Mouse (Mus musculus) gastrocnemius, postnatal 25 days (tissue): ENCODE measurements at regions not wholly inside any gene's neighbourhood (a gene's known extent, or its start where the extent isn't known, plus 50 kb on each side); places are given as distances from the start of the nearest gene placed in this dataset.

Experiments used
- DNase-seq: peaks from one replicate; pipeline ENCODE4 v3.0.0; 2022

DNA sequence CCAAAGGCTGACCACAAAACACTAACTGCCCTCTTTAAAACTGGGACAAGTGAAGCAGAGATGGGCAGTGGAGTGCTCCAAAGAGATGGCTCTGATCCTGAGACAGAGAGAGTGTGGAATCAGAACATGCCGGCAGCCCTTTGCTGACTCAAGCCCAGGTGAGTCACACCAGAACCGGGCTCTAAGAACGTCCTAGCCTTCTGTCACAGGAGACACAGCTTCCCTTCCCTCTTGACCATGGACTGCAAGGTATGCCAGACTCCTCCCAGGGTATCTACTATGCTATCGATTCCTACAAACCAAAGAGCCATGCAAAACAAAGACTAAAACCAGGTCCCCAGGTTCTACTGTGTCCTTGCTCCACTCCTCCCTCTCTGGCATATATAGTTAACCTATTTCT lies 98.0 kb downstream of the Dhx15 start:
- no peak for DNase-seq

DNA sequence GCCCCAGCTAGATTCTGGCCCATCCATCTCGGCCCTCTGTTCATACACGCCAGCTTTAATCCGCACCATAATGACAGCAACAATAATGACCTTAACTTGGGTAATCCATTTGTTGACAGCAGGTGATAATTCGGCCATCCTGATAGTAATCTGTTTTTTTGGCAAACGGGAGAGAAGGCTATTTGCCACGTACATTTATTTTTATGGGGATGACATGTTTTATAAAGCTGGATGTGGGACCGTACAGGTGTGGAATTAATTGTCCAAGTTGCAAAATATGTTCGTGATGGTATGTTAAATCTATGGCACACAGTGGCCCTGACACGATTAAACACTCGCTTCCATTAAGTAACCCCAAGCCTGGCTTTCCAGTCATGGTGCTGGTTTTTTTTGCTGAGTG lies 102.2 kb downstream of the Dhx15 start:
- no peak for DNase-seq

DNA sequence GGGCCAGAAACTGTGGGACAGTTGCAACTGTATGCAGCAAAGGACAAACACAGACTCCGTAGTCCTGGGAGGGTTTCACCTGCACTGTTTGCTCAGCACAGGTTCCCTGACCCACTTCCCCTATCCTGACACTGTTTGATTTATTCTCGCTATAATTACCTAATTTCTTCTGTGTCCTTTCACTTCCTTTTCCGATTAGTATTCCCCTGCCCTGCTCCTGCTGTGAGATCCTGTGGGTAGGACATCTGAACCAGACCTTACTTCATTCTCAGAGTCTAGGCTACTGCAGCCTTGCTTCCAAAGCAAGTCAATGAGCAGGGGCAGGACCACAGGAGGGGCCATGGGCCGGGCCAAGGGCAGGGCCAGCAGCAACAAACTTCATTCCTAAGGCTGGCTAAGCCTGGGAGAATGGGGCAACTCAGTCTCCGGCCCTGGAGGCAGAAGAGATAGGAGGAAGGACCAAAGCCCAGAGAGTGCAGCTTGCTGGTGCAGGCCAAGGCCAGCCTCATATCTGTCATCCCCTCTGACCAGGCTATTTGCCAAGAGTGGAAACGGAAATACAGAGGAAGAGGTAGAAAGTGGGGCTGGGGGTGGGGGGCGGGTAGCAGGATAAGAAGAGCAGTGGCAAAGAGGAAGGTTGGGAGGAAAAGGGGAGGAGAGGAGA lies 103.4 kb downstream of the Dhx15 start:
- DNase-seq = no peak

DNA sequence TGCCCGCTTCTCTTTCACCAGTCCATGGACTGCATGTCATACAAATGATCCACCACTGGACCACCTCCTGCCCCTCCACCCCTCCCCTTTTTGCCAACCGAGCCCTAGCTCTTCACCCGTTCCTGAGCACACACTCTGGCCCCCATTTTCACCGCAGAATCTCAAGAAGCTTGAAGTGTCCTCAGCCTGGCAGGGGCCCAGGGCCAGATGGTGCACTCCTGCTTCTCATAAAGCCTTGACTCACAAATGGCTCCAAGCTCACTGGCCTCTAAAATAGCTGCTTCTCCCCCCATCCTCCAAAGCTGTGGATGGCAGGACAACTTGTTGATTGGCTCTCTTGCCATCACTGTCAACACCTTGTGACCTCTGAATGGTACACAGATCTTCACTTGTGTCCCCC lies 110.0 kb downstream of the Dhx15 start:
- no peak for DNase-seq

DNA sequence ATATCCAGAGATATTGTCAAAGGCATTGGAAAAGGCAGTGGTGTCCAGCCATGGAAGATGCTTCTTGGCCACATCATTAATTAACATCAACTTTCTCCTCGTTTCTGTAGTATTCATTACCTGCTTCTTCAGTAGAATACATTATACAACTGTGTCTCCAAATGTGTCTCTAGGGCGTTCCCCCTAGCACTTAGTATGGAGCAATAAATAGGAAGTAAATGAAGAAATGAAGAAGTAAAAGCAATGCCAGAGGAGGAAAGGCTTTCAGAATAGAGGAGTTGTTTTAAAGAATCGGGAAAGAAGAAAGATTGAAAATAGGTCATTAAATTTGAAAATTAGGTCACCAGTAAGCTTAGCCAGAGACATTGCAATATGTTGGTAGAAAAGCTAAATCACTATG lies 112.6 kb downstream of the Dhx15 start:
- DNase-seq = no peak

DNA sequence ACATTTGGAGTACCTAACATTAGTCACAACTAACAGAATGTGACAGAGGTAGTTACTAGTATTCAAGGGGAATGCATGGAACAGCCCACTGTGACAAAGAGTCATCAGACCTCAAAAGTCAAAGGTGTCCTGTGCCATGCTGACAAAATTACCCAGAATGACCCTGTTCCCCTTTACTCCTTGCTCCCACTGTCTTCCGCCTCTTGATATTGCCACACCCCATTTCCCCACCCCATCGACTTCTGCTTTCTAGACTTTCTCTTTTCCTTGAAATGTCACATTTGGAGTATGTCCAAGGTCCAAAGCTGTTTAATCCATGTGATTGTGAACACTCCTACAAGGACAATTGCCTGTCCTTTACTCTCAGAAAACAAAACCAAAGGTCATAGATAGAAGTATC lies 115.2 kb downstream of the Dhx15 start:
- no peak for DNase-seq

DNA sequence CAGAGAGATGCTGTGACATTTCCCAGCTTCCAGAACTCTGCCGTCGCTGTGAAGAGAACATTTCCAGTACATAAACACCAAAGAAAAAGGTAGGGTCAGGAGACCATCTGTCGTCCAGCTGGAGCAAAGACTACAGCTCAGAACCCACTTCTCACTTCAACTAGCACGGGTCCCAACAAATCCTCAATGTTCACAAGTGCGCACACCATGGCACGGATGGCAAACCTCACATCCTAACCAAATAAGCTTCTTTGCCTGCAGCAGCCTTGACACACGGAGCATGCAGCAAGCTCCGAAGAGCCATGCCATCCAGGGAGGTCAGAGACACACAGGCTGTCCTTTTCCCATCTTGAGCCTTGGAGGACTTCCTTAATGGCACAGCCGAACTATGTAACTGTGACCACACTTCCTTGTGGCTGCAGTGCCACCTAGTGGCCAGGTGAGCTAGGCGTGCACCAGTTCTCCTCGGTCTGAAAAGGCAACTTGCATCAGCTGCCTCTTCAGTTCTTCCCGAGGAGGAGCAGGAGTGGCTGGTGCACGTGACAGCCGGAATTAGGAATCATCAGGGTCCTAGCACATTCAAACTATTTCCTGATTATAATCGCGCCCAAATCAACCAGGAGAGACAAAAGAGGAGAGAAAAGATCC lies 125.4 kb downstream of the Dhx15 start:
- DNase-seq = peak; percentile 57

DNA sequence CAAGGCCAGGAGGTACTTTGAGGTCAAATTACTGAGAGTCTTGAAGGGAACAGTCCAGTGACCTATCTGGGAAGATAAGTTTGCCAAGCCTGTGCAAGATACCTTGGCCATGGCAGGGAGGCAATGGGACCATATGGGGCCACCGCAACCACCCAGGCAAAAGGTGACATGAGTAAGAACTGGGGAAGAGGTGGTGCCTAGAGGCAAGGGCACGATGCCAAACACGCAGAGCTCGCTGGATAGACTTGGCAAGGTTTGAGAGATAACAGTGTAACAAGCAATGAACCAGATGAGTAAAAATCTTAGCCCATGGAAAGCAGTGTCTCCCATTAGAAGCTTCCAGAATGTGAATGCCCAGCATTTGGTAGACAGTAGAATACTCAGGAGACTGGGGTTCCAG lies 128.1 kb downstream of the Dhx15 start:
- DNase-seq = no peak

DNA sequence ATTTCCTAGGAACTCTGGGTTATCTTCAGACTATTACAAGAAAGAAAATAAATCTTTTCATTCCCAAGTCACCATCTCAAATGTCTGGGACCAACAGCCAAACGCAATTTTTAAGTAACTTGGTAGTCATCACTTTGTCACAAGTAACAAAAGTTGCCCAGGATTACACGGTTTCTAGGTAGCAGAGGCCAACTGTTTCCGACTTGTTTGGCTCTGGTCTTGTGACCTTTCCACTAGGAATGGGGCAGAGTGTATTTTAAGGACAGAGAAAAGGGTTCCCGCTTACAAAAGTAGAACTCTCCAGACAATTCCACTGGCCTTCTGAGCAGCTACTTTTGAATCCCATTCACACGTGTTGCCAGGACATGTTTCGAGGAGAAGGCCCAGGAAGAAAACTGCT lies 129.1 kb downstream of the Dhx15 start:
- DNase-seq = no peak

DNA sequence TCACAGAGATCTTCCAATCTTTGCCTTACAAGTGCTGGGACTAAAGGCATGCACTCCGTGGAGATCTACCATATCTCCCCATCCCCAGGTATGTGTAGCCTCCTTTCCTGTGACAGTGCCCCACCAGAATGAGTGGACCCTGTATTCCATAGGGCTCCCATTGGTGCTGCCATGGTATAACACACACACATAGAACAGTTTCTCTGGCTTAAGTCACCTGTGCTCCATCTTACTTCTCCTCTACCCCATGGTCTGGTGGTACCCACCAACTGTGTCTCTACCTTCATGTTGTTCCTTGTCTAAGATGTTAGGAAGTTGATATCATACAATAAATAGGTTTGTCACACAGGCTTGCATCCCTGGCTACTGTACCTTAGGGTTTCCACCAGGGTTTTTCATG lies 133.1 kb downstream of the Dhx15 start:
- DNase-seq = no peak

DNA sequence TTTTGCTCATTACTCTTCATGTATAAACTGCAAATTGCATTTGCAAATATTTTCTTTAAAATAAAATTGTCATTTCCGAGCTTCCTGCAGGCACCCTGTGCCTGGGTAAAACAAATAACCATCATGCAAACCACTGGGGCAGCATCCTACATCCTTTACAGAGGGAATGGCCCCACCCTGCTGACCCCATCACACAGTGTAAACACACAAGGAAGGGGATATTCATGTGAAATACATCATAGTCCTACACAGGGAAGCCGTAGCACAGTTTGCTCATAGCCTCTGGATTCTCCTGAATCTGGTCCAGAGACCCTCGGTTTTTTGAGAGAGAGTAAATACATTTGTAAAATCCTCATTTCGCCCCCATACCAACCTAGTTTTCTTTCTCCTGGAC lies 138.2 kb downstream of the Dhx15 start:
- no peak for DNase-seq

DNA sequence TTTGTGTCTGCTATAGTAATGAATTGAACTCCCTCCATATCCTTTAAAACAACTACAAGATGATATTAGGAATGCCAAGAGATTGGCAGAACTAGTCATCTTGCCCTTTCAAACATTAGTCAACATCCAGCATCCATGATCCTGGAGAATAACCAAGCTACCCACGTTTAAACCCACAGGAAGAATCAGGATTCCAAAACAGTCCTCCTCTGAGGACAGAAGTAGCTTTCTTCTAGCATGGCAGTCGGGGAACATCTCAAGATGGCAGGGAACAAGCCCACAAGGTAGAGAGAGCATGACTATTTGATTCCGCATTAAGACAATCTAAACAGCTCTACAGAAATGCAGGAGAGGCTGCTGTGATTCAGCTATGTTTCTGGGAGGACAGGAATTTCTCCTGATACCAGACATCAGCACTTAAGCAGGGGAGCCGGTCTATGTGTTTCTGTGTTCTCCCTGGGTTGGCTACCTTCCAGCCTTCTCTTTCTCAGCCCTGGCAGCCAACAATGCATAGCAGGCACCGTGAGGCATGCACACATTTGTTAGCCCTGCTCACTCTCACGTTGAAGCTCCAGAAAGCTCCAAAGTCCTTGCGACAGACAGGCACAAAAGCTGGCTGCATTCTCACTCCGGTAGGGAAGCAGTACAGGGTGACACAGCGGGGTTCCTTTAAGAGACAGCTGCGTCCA lies 138.8 kb downstream of the Dhx15 start:
- DNase-seq = no peak

DNA sequence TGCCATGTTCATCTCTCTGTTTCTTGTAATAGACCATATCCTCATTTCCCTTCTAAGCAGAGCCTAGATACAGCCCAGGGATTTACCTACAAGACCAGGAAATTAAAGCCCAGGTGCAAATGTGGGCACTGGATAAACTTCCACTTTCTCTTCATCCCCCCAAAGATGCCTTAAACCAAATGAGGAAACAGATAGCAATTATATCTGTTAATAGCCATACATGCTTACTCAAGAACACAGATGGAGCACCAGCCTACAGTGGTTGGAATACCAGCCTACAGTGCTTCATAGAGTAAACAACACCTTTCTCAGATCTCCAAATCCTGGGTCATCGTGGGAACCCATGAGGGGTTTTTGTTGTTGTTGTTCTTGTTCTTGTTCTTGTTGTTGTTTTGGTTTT lies 141.5 kb downstream of the Dhx15 start:
- no peak for DNase-seq

DNA sequence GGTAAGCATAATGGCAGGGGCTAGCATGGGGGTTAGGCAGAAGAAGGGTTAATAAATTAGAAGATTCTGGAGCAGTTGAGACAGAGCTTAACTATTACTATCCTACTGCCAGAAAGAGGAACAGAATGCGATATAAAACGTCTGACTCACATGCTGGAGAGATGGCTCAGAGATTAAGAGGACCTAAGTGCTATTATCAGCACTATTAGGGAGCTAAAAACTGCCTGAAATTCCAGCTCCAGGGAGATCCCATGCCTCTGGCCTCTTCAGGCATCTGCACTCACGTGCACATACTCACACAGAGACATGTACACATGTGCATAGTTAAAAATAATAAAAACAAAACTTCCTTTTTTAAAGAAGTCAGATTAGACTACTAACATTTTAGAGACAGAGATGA lies 143.6 kb downstream of the Dhx15 start:
- no peak for DNase-seq

DNA sequence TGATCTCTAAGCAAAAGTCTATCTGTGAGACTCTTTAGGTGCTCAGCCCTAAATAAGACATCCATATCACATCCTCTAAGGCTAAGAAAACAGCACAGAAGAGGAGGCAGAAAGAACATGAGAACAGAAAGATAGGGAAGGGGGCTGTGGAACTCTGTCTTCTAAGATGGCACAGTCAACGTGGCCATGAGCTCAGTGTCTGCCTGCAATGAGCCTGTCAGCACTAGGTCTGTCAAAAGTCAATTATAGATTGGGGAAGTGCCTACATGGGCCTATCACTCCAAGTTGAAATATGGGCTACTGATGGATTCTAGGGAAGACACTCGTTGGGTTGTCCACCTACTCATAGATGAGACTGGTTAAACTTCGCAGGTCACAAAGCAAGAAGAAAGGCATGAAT lies 146.2 kb downstream of the Dhx15 start:
- no peak for DNase-seq

DNA sequence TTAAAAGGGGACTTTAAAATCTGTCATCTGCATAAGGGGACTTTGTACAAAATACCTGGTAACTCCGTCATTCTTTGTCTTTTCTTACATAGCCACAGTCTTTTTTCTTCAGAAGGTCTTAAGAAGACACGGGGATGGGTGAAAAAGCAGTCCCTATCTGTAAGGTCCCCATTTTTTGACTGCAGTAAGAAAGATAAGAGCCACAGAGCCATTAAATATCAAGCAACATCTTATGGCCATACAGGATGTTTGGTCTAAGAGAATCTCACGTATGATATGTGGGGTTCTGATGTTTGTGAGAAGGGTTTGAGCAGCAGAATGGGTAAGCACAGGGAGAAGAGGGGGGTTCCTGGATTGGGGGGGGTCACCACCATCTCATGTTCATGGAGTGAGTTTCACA lies 148.9 kb downstream of the Dhx15 start:
- DNase-seq = no peak

DNA sequence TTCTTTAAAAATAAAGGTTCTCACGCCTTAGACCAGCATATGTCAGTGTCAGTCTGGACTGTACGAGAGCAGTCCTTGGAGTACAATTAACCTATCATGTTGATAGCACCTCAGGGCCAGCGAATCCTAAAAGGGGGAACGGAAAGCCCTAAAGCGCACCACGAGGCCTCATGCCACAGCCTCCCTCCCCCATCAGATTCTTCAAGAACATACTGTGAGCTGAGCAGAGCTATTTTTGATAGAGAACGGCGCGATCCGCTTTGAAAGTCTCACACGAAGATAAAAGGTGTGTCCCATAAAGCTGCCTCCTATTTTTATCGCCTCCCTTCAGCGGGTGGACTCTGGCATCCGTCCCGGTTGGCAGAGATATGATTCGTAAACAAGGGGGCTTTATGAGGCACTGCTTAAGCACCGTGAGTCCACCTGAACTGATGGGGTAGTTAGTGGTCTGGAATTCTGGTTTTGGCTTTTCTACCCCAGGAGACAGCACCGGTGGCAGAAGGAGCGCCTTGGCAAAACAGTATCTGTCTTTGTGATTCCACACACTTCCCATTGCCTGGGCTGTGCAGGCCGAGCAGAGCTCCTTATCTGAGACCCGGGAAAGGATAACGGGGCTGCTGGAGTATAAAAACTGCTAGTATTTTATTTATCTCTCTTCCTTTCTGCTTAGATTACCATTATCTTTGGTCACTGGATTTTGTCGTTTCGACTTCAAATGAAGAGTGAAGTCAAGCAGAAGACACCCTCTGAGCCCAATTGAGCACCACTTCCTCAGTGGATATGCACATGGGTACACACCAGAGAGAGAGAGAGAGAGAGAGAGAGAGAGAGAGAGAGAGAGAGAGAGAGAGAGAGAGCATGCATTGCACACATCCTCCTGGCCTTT lies 149.6 kb downstream of the Dhx15 start:
- no peak for DNase-seq

DNA sequence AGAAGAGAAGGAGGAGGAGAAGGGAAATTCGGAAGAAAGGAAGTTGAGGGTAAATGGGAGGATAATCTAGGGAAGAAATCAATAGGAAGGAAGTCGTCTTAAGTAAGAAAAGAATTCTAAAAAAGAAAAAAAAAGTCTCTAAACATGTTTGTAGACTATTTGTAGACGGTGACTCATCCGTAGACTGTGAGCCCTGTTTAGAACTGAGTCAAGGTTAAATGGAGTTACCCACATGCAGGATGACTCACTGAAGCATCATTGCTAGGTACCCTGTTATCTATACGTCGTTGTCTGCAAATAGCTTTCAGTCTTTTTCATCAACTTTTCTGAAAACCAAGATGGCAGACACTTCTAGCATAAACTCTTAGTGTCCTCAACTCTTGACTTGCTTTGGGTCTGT lies 155.0 kb downstream of the Dhx15 start:
- no peak for DNase-seq

DNA sequence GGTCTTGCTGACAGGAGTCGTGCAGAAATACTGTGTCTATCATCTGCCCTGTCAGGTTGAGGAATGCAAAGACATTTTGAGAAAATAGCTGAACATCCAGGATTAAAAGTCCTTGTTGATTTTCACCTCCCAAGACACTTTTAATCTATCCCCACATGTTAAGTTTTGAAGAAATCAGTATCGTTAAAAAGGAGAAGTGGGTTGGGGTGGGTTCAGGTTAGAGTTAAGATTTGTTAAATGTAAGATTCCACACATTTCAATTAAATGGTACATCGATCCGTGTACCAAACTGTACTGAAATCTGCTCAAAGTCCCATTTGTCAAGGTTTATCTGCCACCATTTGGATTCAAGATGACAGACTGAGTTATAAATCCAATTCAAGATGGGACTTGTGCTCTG lies 162.8 kb downstream of the Dhx15 start:
- DNase-seq = no peak

DNA sequence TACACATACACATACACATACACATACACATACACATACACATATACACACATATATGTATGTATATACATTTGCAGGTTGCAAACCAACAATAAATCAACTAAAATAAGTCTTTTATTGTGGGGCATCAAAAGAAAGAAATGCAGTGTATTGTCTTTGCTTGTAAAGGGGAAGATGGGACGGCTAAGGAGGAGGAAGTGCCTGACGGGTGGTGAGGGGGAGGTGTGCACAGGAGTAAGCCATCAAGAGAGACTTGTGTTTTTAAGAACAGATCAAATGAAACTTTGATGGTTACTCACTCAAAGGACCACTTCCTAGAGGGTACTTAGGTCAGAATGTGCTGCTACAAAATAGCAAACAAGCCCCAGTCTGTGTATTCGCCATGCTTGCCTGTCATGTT lies 164.2 kb downstream of the Dhx15 start:
- no peak for DNase-seq

DNA sequence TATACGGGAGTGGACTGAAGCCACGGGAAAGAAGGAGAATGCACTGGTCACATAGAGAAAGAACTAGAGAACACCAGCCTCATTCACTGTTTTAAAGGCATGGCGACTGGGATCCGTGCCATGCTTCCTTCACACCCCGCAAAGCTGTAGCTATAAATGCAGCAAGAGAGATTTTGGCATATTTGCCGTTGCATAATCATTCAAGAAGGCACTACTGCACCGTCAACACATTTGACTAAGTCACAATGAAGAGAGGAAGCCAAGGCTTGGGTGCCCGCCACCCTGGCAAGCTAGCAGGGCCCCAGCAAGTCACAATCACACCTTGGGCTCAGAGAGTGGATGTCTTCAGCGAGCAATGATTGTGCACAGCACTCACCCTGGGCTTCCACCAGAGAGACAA lies 167.1 kb downstream of the Dhx15 start:
- DNase-seq = peak; percentile 7

DNA sequence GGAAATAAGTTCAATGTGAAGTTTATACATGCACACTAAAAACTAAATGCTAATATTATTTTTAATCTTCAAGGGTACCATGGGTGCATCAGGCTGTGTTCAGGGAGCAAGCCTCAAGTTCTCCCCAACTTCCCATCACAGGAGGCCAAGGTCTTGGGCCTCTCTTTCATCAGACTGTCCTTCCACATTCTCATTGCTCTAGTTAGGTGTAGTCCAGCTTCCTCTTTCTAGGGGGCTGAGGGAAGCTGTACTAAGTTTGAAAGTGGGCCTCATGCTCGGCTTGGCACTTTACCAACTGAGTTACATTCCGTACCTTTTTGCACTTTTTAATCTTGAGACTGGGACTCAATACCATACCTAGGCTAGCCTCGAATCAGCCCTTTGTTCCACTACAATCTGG lies 173.3 kb downstream of the Dhx15 start:
- DNase-seq = no peak

DNA sequence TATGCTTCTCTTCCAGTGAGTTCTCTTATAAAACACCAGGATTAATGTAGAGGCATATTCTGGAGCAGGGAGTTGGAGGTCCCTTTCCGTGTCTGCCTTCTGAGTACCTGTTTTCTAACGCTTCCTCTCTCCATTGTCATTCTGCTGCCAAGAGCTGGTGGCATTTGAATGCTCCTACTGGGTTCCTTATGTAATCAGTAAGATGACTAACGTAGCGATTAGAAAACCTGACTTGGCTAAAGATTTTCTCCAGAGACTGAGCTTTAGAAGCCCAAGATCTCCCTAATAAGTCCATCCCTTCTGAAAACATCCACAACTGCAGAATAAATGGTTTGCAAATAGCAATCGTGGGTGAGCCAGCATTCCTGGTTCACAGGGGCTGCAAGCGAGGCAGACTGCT lies 174.5 kb downstream of the Dhx15 start:
- no peak for DNase-seq
